Mouse (Mus musculus): ENCODE measurements at regions not wholly inside any gene's neighbourhood (a gene's known extent, or its start where the extent isn't known, plus 50 kb on each side); places are given as distances from the start of the nearest gene placed in this dataset.

DNA sequence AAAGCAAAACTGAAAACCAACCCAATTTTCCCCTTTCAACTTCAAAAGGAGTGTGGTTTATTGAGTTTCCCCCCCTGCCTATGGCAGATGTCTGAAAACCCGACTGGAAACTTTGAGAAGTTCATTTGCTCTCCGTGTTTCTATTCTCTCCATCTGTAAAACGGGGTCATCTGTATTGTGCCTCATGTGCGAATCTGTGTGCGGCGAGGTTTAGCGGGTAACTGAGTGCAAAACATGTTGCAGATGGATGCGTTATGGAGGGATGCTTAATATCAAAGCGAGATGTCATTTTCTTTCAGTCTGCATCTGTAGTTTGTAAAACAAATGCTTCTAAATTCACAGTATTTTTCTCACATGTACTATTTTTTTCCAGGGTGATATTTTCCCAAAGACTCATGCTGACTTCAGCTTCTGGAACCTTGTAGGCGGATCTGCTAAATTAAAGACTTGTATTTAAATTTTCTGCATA, 95.7 kb upstream of the Trp63 start:
- TF ChIP-seq ZC3H11A (IDR thresholded peaks at IDR 0.05; ENCODE audit: low read depth, low read length): no peak
- no peak for TF ChIP-seq USF1 (IDR thresholded peaks at IDR 0.05; ENCODE audit: low read depth, low read length)
- no peak for TF ChIP-seq TAL1 (IDR thresholded peaks at IDR 0.05; ENCODE audit: low read length)
- TF ChIP-seq CTCF (IDR thresholded peaks at IDR 0.05 in 2 of 3, conservative IDR thresholded peaks at IDR 0.05 in 1 of 3; ENCODE audit: control insufficient read depth in 1 of 3, insufficient read depth in 1 of 3, low read depth in 2 of 3, low read length in 3 of 3, poor library complexity in 1 of 3, severe bottlenecking in 1 of 3): no peak
- no peak for TF ChIP-seq EP300 (IDR thresholded peaks at IDR 0.05; ENCODE audit: low read depth in 1 of 2, low read length in 2 of 2)
- TF ChIP-seq SMC3 (IDR thresholded peaks at IDR 0.05; ENCODE audit: low read depth, low read length): no peak
- no peak for TF ChIP-seq GABPA (IDR thresholded peaks at IDR 0.05; ENCODE audit: low read depth, low read length)
- no peak for TF ChIP-seq ETS1 (IDR thresholded peaks at IDR 0.05; ENCODE audit: low read depth, low read length)
- TF ChIP-seq GATA1 (IDR thresholded peaks at IDR 0.05; ENCODE audit: low read depth, low read length): no peak
- TF ChIP-seq POLR2A (IDR thresholded peaks at IDR 0.05; ENCODE audit: control insufficient read depth in 1 of 2, insufficient read depth in 1 of 2, low read depth in 1 of 2, low read length in 2 of 2, poor library complexity in 1 of 2): no peak
- no peak for TF ChIP-seq MAX (IDR thresholded peaks at IDR 0.05; ENCODE audit: low read length)
- no peak for TF ChIP-seq RCOR1 (IDR thresholded peaks at IDR 0.05; ENCODE audit: low read depth, low read length)

Data from MEL (cell line).